Mouse (Mus musculus): ENCODE results near the gene Pick1. TPM values are rescaled to one million over a fixed set of nuclear protein-coding genes. Genes with fewer than 3 reads are reported as not detected.

Pick1 gene
- polyA plus RNA-seq, 1 experiment from 2014 or later, result 18.7 TPM

DNA sequence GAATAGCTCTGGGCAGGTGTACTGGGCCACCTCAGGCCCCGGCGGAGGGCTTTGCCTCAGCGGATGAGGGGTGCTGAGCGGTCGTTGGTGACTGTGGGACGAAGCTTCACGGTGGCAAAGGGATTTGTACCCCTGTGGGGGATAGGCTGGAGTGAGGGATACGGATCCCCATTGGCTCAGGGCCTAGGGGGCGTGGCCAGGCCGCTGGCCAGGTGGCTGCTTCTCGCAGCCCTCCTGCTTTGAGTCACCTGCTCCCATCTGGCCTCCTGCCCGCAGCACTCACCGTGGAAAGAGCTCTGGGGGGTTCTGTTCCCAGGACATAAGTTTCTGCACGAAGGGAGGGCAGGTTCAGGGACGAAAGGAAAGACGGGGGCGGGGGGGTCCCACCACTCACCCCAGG lies 29.5 kb downstream of the Pick1 start:
- ATAC-seq (ENCODE audit: insufficient read depth) (no peak), DNase-seq (peak; percentile 31)
- WGBS, result 26% methylated on average over 17 of the region's 17 CpGs
- peaks cover 39% of the 10 kb centered on the region for H3K27me3 ChIP-seq (ENCODE audit: insufficient read depth, low read length)
- H3K36me3 ChIP-seq (ENCODE audit: insufficient read depth), result no peaks in the 10 kb centered on the region
- no peak overlapping the region for H3K9ac ChIP-seq
- H3K4me3 ChIP-seq (ENCODE audit: low read depth, low read length), result no peak overlapping the region
- no peaks in the 10 kb centered on the region for H3K4me1 ChIP-seq (ENCODE audit: insufficient read depth)
- no peaks in the 10 kb centered on the region for H3K9me3 ChIP-seq (ENCODE audit: low read depth, low read length)
- TF ChIP-seq CTCF (IDR thresholded peaks at IDR 0.05; ENCODE audit: low read depth), result no peak
- H3K27ac ChIP-seq (ENCODE audit: low read depth), result no peak overlapping the region
- no peak overlapping the region for H3K4me2 ChIP-seq

DNA sequence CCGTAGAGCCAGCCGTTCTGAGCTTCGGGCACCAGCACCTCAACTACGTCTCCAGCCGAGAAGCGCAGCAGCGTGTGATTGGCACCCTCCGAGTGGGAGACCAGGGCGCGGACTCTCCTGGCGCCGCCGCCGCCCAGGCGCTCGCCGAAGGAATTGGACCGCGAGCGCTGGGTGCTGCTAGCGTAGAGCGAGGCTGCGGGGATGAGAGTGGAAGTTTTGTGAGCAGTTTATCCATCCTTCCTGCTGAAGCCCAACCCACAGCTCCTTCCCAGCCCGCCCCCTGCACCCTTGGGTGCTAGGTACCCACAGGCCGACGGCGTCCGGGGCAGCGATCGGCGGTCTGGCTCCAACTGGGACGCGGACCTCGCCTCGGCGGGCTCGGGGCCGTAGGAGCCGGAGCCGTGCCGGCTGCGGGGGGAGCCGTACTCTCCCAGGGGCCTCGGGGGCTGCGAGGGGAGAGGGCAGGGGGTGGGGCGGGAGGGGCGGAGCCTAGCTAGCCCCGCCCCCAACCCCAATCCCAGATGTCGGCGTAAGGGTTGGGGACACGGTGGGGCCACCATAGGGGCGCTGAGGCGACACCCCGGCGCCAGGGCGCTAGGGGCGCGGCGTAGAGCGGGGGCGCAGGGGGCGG lies 32.2 kb downstream of the Pick1 start:
- H3K4me3 ChIP-seq (ENCODE audit: low read depth, low read length), result peak overlapping the region; percentile 60

DNA sequence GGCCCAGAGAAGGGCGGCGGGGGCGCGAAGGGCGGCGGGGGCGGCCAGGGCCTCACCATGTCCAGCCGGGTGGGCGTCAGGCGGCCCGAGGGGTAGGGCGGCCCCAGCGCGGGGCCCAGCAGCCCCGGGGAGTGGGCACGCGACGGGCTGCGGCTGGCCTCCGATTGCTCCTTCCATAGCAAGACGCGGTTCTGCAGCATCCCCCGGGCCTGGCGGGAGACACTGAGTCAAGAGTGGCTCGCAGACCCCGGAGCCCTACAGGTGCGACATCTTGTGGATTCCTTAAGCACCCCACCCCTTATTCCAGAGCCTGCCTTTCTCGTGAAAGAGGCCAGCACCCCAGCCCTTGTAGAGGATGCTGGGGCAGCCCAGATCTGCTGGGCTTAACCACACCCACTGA lies 32.8 kb downstream of the Pick1 start:
- 1% methylated on average over 18 of the region's 28 CpGs for WGBS
- Histone ChIP-seq H3K36me3 (ENCODE audit: insufficient read depth) (no peaks in the 10 kb centered on the region), H3K4me2 (peak overlapping the region; percentile 92), H3K9me3 (ENCODE audit: low read depth, low read length) (no peaks in the 10 kb centered on the region), H3K9ac (peak overlapping the region; percentile 59), H3K4me1 (ENCODE audit: insufficient read depth) (no peaks in the 10 kb centered on the region), H3K27me3 (ENCODE audit: insufficient read depth, low read length) (peaks cover 37% of the 10 kb centered on the region), H3K27ac (ENCODE audit: low read depth) (no peak overlapping the region), H3K4me3 (ENCODE audit: low read depth, low read length) (peak overlapping the region; percentile 60)
- peak; percentile 42 for DNase-seq
- peak; percentile 54 for ATAC-seq (ENCODE audit: insufficient read depth)
- TF ChIP-seq CTCF (IDR thresholded peaks at IDR 0.05; ENCODE audit: low read depth), result 0 out of 2 replicates have a peak, but pooled peaks have one; percentile 8

More for the DNA sequence above, 32.2 kb downstream of the Pick1 start:
- H3K36me3 ChIP-seq (ENCODE audit: insufficient read depth), result no peaks in the 10 kb centered on the region
- no peaks in the 10 kb centered on the region for H3K4me1 ChIP-seq (ENCODE audit: insufficient read depth)
- H3K9me3 ChIP-seq (ENCODE audit: low read depth, low read length), result no peaks in the 10 kb centered on the region
- DNase-seq, result peak; percentile 60
- 1% methylated on average over 59 of the region's 62 CpGs for WGBS
- 0 out of 2 replicates have a peak overlapping the region, but pooled peaks have one; percentile 4 for H3K27ac ChIP-seq (ENCODE audit: low read depth)
- ATAC-seq (ENCODE audit: insufficient read depth), result peak; percentile 51
- H3K9ac ChIP-seq, result peak overlapping the region; percentile 59
- peaks cover 37% of the 10 kb centered on the region for H3K27me3 ChIP-seq (ENCODE audit: insufficient read depth, low read length)
- no peak for TF ChIP-seq CTCF (IDR thresholded peaks at IDR 0.05; ENCODE audit: low read depth)
- H3K4me2 ChIP-seq, result peak overlapping the region; percentile 92

DNA sequence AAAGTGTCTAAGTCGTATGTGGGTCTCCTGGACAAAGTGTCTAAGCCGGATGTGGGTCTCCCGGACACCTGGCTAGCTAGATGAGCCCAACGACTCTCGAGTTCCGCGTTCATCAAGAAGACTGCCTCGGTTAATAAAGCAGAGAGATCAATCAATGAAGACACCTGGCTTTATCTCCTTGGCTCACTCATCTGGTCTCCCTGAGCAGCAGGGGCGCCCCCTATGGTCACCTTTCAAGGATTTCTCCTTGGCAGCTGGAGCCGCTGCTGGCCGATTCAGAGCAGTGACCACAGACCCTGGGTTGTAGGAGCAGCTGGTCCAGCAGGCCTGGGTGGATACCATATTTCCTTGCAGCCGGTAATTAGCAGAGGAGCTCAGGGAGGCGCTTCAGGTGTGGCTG lies 33.4 kb downstream of the Pick1 start:
- Histone ChIP-seq H3K27ac (ENCODE audit: low read depth) (no peak overlapping the region), H3K27me3 (ENCODE audit: insufficient read depth, low read length) (peaks cover 37% of the 10 kb centered on the region), H3K4me3 (ENCODE audit: low read depth, low read length) (no peak overlapping the region), H3K36me3 (ENCODE audit: insufficient read depth) (no peaks in the 10 kb centered on the region), H3K9ac (no peak overlapping the region), H3K4me1 (ENCODE audit: insufficient read depth) (no peaks in the 10 kb centered on the region), H3K9me3 (ENCODE audit: low read depth, low read length) (no peaks in the 10 kb centered on the region), H3K4me2 (peak overlapping the region; percentile 92)
- 14% methylated on average over 13 of the region's 13 CpGs for WGBS
- DNase-seq, result peak; percentile 63
- peak; percentile 55 for TF ChIP-seq CTCF (IDR thresholded peaks at IDR 0.05; ENCODE audit: low read depth)
- ATAC-seq (ENCODE audit: insufficient read depth), result 0 out of 2 replicates have a peak, but pooled peaks have one; percentile 18

DNA sequence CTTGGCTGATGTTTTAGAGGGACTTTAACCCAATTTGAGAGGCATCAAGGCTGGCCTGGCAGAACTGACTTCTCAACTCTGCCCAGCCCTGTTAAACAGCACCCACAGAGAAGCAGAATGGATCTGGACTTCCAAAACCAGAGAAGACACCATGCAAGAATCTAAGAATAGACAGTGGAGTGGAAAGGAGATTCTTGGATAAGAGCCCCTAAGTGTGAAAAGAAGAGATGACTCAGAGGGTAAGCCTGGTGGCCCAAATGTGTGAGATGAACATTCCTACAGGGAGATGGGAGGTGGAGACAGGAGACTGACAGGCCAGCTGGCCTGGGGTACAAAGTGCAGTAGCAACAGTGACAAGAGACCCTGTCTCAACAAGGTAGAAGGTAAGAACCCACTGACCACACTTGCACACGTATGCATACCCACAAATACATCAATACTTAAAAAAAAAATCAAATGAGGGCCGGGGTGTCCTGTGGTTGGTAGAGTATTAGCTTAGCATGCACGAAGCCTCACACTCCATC lies 33.9 kb downstream of the Pick1 start:
- DNase-seq (no peak), ATAC-seq (ENCODE audit: insufficient read depth) (no peak)
- no peak overlapping the region for H3K4me3 ChIP-seq (ENCODE audit: low read depth, low read length)
- H3K36me3 ChIP-seq (ENCODE audit: insufficient read depth), result no peaks in the 10 kb centered on the region
- 82% methylated on average over 3 of the region's 3 CpGs for WGBS
- H3K27me3 ChIP-seq (ENCODE audit: insufficient read depth, low read length), result peaks cover 37% of the 10 kb centered on the region
- no peaks in the 10 kb centered on the region for H3K9me3 ChIP-seq (ENCODE audit: low read depth, low read length)
- H3K4me1 ChIP-seq (ENCODE audit: insufficient read depth), result no peaks in the 10 kb centered on the region
- TF ChIP-seq CTCF (IDR thresholded peaks at IDR 0.05; ENCODE audit: low read depth), result no peak
- no peak overlapping the region for H3K27ac ChIP-seq (ENCODE audit: low read depth)
- H3K4me2 ChIP-seq, result no peak overlapping the region; the same call in 1 of the 2 replicates
- no peak overlapping the region for H3K9ac ChIP-seq

DNA sequence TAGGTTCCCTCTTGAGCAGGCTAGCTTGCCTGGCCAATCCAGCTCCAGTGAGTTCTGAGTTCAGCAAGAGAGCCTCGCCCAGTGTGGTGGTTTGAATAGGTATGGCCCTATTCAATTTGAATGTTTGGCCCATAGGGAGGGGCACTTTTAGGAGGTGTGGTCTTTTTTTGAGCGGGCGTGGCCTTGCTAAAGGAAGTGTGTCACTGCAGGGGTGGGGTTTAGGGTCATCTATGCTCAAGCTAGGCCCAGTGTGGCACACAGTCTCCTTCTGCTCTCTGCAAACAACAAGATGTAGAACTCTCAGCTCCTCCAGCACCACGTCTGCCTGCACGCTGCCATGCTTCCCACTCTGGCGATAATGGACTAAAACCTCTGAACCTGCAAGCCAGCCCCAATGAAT lies 34.8 kb downstream of the Pick1 start:
- H3K4me3 ChIP-seq (ENCODE audit: low read depth, low read length), result no peak overlapping the region
- DNase-seq (no peak), ATAC-seq (ENCODE audit: insufficient read depth) (no peak)
- H3K36me3 ChIP-seq (ENCODE audit: insufficient read depth), result no peaks in the 10 kb centered on the region
- H3K27me3 ChIP-seq (ENCODE audit: insufficient read depth, low read length), result peaks cover 37% of the 10 kb centered on the region
- H3K4me1 ChIP-seq (ENCODE audit: insufficient read depth), result no peaks in the 10 kb centered on the region
- no peak overlapping the region for H3K4me2 ChIP-seq
- H3K27ac ChIP-seq (ENCODE audit: low read depth), result no peak overlapping the region
- H3K9me3 ChIP-seq (ENCODE audit: low read depth, low read length), result no peaks in the 10 kb centered on the region
- no peak overlapping the region for H3K9ac ChIP-seq
- TF ChIP-seq CTCF (IDR thresholded peaks at IDR 0.05; ENCODE audit: low read depth), result no peak
- WGBS, result 84% methylated on average over 6 of the region's 6 CpGs

DNA sequence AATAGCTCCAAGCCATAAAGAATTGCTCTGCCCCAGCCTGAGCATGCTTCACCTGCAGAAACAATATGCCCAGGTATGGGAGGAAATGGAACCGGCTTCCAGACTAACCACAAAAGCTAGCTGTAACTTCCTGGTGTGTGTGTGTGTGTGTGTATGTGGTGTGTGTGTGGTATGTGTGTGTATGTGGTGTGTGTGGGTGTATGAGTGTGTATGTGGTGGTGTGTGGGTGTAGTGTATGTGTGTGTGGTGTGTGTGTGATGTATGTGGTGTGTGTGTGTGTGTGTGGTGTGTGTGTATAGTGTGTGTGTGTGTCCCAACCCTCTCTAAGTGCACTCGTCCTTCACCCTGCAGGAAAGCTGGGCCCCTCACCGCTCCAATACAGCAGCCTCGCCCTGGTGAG lies 36.4 kb downstream of the Pick1 start:
- no peak overlapping the region for H3K9ac ChIP-seq
- no peaks in the 10 kb centered on the region for H3K4me1 ChIP-seq (ENCODE audit: insufficient read depth)
- no peak overlapping the region for H3K4me2 ChIP-seq
- no peak overlapping the region for H3K27ac ChIP-seq (ENCODE audit: low read depth)
- no peak for TF ChIP-seq CTCF (IDR thresholded peaks at IDR 0.05; ENCODE audit: low read depth)
- 51% methylated on average over 4 of the region's 4 CpGs for WGBS
- H3K36me3 ChIP-seq (ENCODE audit: insufficient read depth), result no peaks in the 10 kb centered on the region
- no peak overlapping the region for H3K4me3 ChIP-seq (ENCODE audit: low read depth, low read length)
- DNase-seq (no peak), ATAC-seq (ENCODE audit: insufficient read depth) (no peak)
- peaks cover 35% of the 10 kb centered on the region for H3K27me3 ChIP-seq (ENCODE audit: insufficient read depth, low read length)
- no peaks in the 10 kb centered on the region for H3K9me3 ChIP-seq (ENCODE audit: low read depth, low read length)
